8 mouse cellular contexts compared by ENCODE assay signal in genomic region chr5:145230641-145231040, GRCm38 (mm10). TPM values are rescaled to one million over a fixed set of nuclear protein-coding genes. Genes with fewer than 3 reads are reported as not detected.
A peak's percentile ranks its signal among the peaks of the same experiment; 100 is the strongest.
DNase-seq lines count a peak whose midpoint lies in the region; ATAC-seq and TF ChIP-seq lines count a peak whose summit lies in the region.

No protein-coding gene starts in this region.

- peak overlapping the region; percentile 99 for H3K9ac ChIP-seq in lung, embryonic 16.5 days (ENCODE audit: low read length)
- H3K9ac ChIP-seq in limb, embryonic 14.5 days (ENCODE audit: low read depth, low read length, severe bottlenecking), result peak overlapping the region; percentile 94; the same call in 1 of the 2 replicates
- no peak overlapping the region for H3K9ac ChIP-seq in stomach, embryonic 15.5 days

- H3K27ac ChIP-seq in lung, embryonic 16.5 days (ENCODE audit: low read length), result no peak overlapping the region; the same call in 1 of the 2 replicates
- H3K27ac ChIP-seq in hindbrain, embryonic 10.5 days, result peak overlapping the region; percentile 93
- no peak overlapping the region for H3K27ac ChIP-seq in limb, embryonic 14.5 days (replicated peaks; ENCODE audit: low read depth, low read length)
- no peak overlapping the region for H3K27ac ChIP-seq in stomach, embryonic 15.5 days
- no peak overlapping the region for H3K27ac ChIP-seq in cerebellum, adult 2 months (ENCODE audit: insufficient read depth, low read length)

- H3K4me1 ChIP-seq in lung, embryonic 16.5 days (replicated peaks; ENCODE audit: control insufficient read depth, insufficient read depth, low read length), result peaks cover 11% of the 10 kb centered on the region
- H3K4me1 ChIP-seq in hindbrain, embryonic 10.5 days (replicated peaks), result peaks cover 23% of the 10 kb centered on the region
- H3K4me1 ChIP-seq in limb, embryonic 14.5 days (ENCODE audit: control insufficient read depth, insufficient read depth, low read length), result peaks cover 10% of the 10 kb centered on the region
- H3K4me1 ChIP-seq in stomach, embryonic 15.5 days, result peaks cover 4% of the 10 kb centered on the region; the same call in 1 of the 2 replicates
- no peaks in the 10 kb centered on the region; the same call in 1 of the 2 replicates for H3K4me1 ChIP-seq in cerebellum, adult 2 months (ENCODE audit: control insufficient read depth, insufficient read depth, low read length)

- TF ChIP-seq POLR2A in limb, embryonic 14.5 days (IDR thresholded peaks at IDR 0.05; ENCODE audit: borderline replicate concordance, extremely low read depth, insufficient read depth, insufficient read length), result no peak
- no peak for TF ChIP-seq POLR2A in cerebellum, adult 2 months (IDR thresholded peaks at IDR 0.05; ENCODE audit: borderline replicate concordance, insufficient read depth, low read length)

- peak overlapping the region; percentile 82 for H3K4me2 ChIP-seq in lung, embryonic 16.5 days (ENCODE audit: low read depth, low read length)
- peak overlapping the region; percentile 77; the same call in 1 of the 2 replicates for H3K4me2 ChIP-seq in limb, embryonic 14.5 days (replicated peaks; ENCODE audit: low read depth, low read length, severe bottlenecking)
- peak overlapping the region; percentile 79 for H3K4me2 ChIP-seq in stomach, embryonic 15.5 days

- peak overlapping the region; percentile 98; the same call in 1 of the 2 replicates for H3K4me3 ChIP-seq in lung, embryonic 16.5 days (ENCODE audit: low read length)
- H3K4me3 ChIP-seq in hindbrain, embryonic 10.5 days, result peak overlapping the region; percentile 100
- peak overlapping the region; percentile 90 for H3K4me3 ChIP-seq in limb, embryonic 14.5 days (replicated peaks; ENCODE audit: low read length)
- H3K4me3 ChIP-seq in stomach, embryonic 15.5 days (replicated peaks), result no peak overlapping the region
- H3K4me3 ChIP-seq in cerebellum, adult 2 months (replicated peaks; ENCODE audit: insufficient read depth, low read depth, low read length), result no peak overlapping the region

- H3K27me3 ChIP-seq in lung, embryonic 16.5 days (ENCODE audit: control insufficient read depth, insufficient read depth, low read depth, low read length), result no peaks in the 10 kb centered on the region
- H3K27me3 ChIP-seq in hindbrain, embryonic 10.5 days (ENCODE audit: insufficient read depth, poor library complexity, severe bottlenecking), result no peaks in the 10 kb centered on the region
- H3K27me3 ChIP-seq in limb, embryonic 14.5 days (ENCODE audit: control insufficient read depth, insufficient read depth, low read length), result no peaks in the 10 kb centered on the region
- no peaks in the 10 kb centered on the region for H3K27me3 ChIP-seq in stomach, embryonic 15.5 days (replicated peaks)
- no peaks in the 10 kb centered on the region for H3K27me3 ChIP-seq in cerebellum, adult 2 months (ENCODE audit: control insufficient read depth, insufficient read depth, low read length)

- DNase-seq in lung, postnatal 4 days, result no peak
- no peak for DNase-seq in hindbrain, embryonic 10.5 days (ENCODE audit: low spot score)
- DNase-seq in limb, embryonic 14.5 days (ENCODE audit: low spot score), result no peak
- DNase-seq in cerebellum, adult 2 months, result no peak
- no peak for DNase-seq in layer of hippocampus, postnatal 14 days (ENCODE audit: low spot score in 2 of 2)
- no peak for DNase-seq in layer of hippocampus, adult 8-10 months (ENCODE audit: low spot score in 2 of 2)

- TF ChIP-seq CTCF in cerebellum, adult 2 months (IDR thresholded peaks at IDR 0.05; ENCODE audit: borderline replicate concordance, insufficient read depth, low read depth, low read length), result no peak

- H3K9me3 ChIP-seq in lung, embryonic 16.5 days (ENCODE audit: control insufficient read depth, low read length), result no peaks in the 10 kb centered on the region
- H3K9me3 ChIP-seq in hindbrain, embryonic 10.5 days, result no peaks in the 10 kb centered on the region
- H3K9me3 ChIP-seq in limb, embryonic 14.5 days (ENCODE audit: control insufficient read depth, low read length), result no peaks in the 10 kb centered on the region
- H3K9me3 ChIP-seq in stomach, embryonic 15.5 days, result no peaks in the 10 kb centered on the region

- peaks cover 12% of the 10 kb centered on the region for H3K36me3 ChIP-seq in lung, embryonic 16.5 days (ENCODE audit: control insufficient read depth, insufficient read depth, low read length)
- peaks cover 24% of the 10 kb centered on the region for H3K36me3 ChIP-seq in hindbrain, embryonic 10.5 days
- peaks cover 24% of the 10 kb centered on the region for H3K36me3 ChIP-seq in limb, embryonic 14.5 days (ENCODE audit: control insufficient read depth, insufficient read depth, low read length)
- H3K36me3 ChIP-seq in stomach, embryonic 15.5 days, result peaks cover 12% of the 10 kb centered on the region; the same call in 1 of the 2 replicates

- WGBS in lung, embryonic 16.5 days, result 85% methylated on average over 4 of the region's 4 CpGs
- WGBS in hindbrain, embryonic 10.5 days, result 87% methylated on average over 4 of the region's 4 CpGs
- 77% methylated on average over 4 of the region's 4 CpGs for WGBS in limb, embryonic 14.5 days
- 82% methylated on average over 4 of the region's 4 CpGs for WGBS in stomach, embryonic 15.5 days
- 81% methylated on average over 4 of the region's 4 CpGs for WGBS in cerebellum, adult 2 months

- ATAC-seq in lung, embryonic 16.5 days (ENCODE audit: low read depth), result no peak
- no peak for ATAC-seq in limb, embryonic 14.5 days (ENCODE audit: low FRiP score, low read depth)
- ATAC-seq in stomach, embryonic 15.5 days (ENCODE audit: insufficient read depth, low FRiP score, low read depth), result no peak

RNA-seq across cellular contexts. Expression of gene Zfp655, which starts 0.9 kb away (rescaled TPM):
- polyA plus RNA-seq in lung, embryonic 16.5 days (2015; fragmentation: Nextera tagmentation; extraction: Ambion mirVana), result 33.9 and 36.5 TPM in 2 replicates
- 32.0 and 32.7 TPM in 2 replicates for polyA plus RNA-seq in hindbrain, embryonic 10.5 days (2016; fragmentation: Nextera tagmentation; extraction: Ambion mirVana)
- 16.6 and 18.5 TPM in 2 replicates for polyA plus RNA-seq in limb, embryonic 14.5 days (2012; rRNA removed)
- 36.8 and 38.1 TPM in 2 replicates for polyA plus RNA-seq in limb, embryonic 14.5 days (2014; fragmentation: Nextera tagmentation; extraction: Ambion mirVana)
- polyA plus RNA-seq in stomach, embryonic 15.5 days (2015; fragmentation: Nextera tagmentation; extraction: Ambion mirVana), result 28.7 and 31.2 TPM in 2 replicates
- polyA plus RNA-seq in cerebellum, adult 2 months (2012; rRNA removed), result 26.5 and 26.9 TPM in 2 replicates
- total RNA-seq in layer of hippocampus, postnatal 14 days (2021), result 10 to 100 TPM; 25.0 to 25.2 TPM
- 10 to 100 TPM; 29.7 to 30.8 (median 30.4) TPM for total RNA-seq in layer of hippocampus, adult 8-10 months (2022)

RNA-seq across cellular contexts. Expression of gene Zkscan5, which starts 26.3 kb away (rescaled TPM):
- polyA plus RNA-seq in lung, embryonic 16.5 days (2015; fragmentation: Nextera tagmentation; extraction: Ambion mirVana), result 12.0 and 12.4 TPM in 2 replicates
- polyA plus RNA-seq in hindbrain, embryonic 10.5 days (2016; fragmentation: Nextera tagmentation; extraction: Ambion mirVana), result 15.2 and 17.2 TPM in 2 replicates
- 8.5 and 9.2 TPM in 2 replicates for polyA plus RNA-seq in limb, embryonic 14.5 days (2012; rRNA removed)
- polyA plus RNA-seq in limb, embryonic 14.5 days (2014; fragmentation: Nextera tagmentation; extraction: Ambion mirVana), result 14.3 and 15.2 TPM in 2 replicates
- 10.4 and 12.1 TPM in 2 replicates for polyA plus RNA-seq in stomach, embryonic 15.5 days (2015; fragmentation: Nextera tagmentation; extraction: Ambion mirVana)
- 11.0 and 11.2 TPM in 2 replicates for polyA plus RNA-seq in cerebellum, adult 2 months (2012; rRNA removed)
- 10 to 100 TPM; 11.9 to 12.7 TPM for total RNA-seq in layer of hippocampus, postnatal 14 days (2021)
- 10 to 100 TPM; 10.2 to 12.4 (median 10.6) TPM for total RNA-seq in layer of hippocampus, adult 8-10 months (2022)

RNA-seq across cellular contexts. Expression of gene Zkscan14, which starts 29.0 kb away (rescaled TPM):
- 9.4 and 10.9 TPM in 2 replicates for polyA plus RNA-seq in lung, embryonic 16.5 days (2015; fragmentation: Nextera tagmentation; extraction: Ambion mirVana)
- 7.8 and 9.2 TPM in 2 replicates for polyA plus RNA-seq in hindbrain, embryonic 10.5 days (2016; fragmentation: Nextera tagmentation; extraction: Ambion mirVana)
- 3.3 and 4.0 TPM in 2 replicates for polyA plus RNA-seq in limb, embryonic 14.5 days (2012; rRNA removed)
- polyA plus RNA-seq in limb, embryonic 14.5 days (2014; fragmentation: Nextera tagmentation; extraction: Ambion mirVana), result 9.1 and 9.7 TPM in 2 replicates
- 7.4 and 8.0 TPM in 2 replicates for polyA plus RNA-seq in stomach, embryonic 15.5 days (2015; fragmentation: Nextera tagmentation; extraction: Ambion mirVana)
- 9.9 and 10.3 TPM in 2 replicates for polyA plus RNA-seq in cerebellum, adult 2 months (2012; rRNA removed)
- 1 to 10 TPM; 9.0 to 9.8 TPM for total RNA-seq in layer of hippocampus, postnatal 14 days (2021)
- total RNA-seq in layer of hippocampus, adult 8-10 months (2022), result 10 to 100 TPM; 11.9 to 14.0 (median 12.9) TPM

RNA-seq across cellular contexts. Expression of gene Atp5j2, which starts 38.8 kb away (rescaled TPM):
- 672 and 734 TPM in 2 replicates for polyA plus RNA-seq in lung, embryonic 16.5 days (2015; fragmentation: Nextera tagmentation; extraction: Ambion mirVana)
- 542 and 582 TPM in 2 replicates for polyA plus RNA-seq in hindbrain, embryonic 10.5 days (2016; fragmentation: Nextera tagmentation; extraction: Ambion mirVana)
- 187 and 284 TPM in 2 replicates for polyA plus RNA-seq in limb, embryonic 14.5 days (2012; rRNA removed)
- polyA plus RNA-seq in limb, embryonic 14.5 days (2014; fragmentation: Nextera tagmentation; extraction: Ambion mirVana), result 519 and 568 TPM in 2 replicates
- 678 and 770 TPM in 2 replicates for polyA plus RNA-seq in stomach, embryonic 15.5 days (2015; fragmentation: Nextera tagmentation; extraction: Ambion mirVana)
- polyA plus RNA-seq in cerebellum, adult 2 months (2012; rRNA removed), result 438 and 445 TPM in 2 replicates
- total RNA-seq in layer of hippocampus, postnatal 14 days (2021), result 100 to 1,000 TPM; 292 to 295 TPM
- 100 to 1,000 TPM; 217 to 378 (median 300) TPM for total RNA-seq in layer of hippocampus, adult 8-10 months (2022)

RNA-seq across cellular contexts. Expression of gene Zscan25, which starts 49.7 kb away (rescaled TPM):
- polyA plus RNA-seq in lung, embryonic 16.5 days (2015; fragmentation: Nextera tagmentation; extraction: Ambion mirVana), result 0.15 and 0.57 TPM in 2 replicates
- 0.25 and 0.95 TPM in 2 replicates for polyA plus RNA-seq in hindbrain, embryonic 10.5 days (2016; fragmentation: Nextera tagmentation; extraction: Ambion mirVana)
- 18.0 and 18.2 TPM in 2 replicates for polyA plus RNA-seq in limb, embryonic 14.5 days (2012; rRNA removed)
- 0.66 and 0.88 TPM in 2 replicates for polyA plus RNA-seq in limb, embryonic 14.5 days (2014; fragmentation: Nextera tagmentation; extraction: Ambion mirVana)
- 0.68 and 0.85 TPM in 2 replicates for polyA plus RNA-seq in stomach, embryonic 15.5 days (2015; fragmentation: Nextera tagmentation; extraction: Ambion mirVana)
- polyA plus RNA-seq in cerebellum, adult 2 months (2012; rRNA removed), result 17.7 and 20.5 TPM in 2 replicates
- total RNA-seq in layer of hippocampus, postnatal 14 days (2021), result 10 to 100 TPM; 14.8 to 19.6 TPM
- total RNA-seq in layer of hippocampus, adult 8-10 months (2022), result 10 to 100 TPM; 18.2 to 25.7 (median 22.3) TPM

Comparison
In these comparisons a context has a peak if more than half of its experiments do, and no peak if none do; other contexts are left out.
1. H3K4me3 ChIP-seq: peak in lung, embryonic 16.5 days (single experiment), hindbrain, embryonic 10.5 days (single experiment) and limb, embryonic 14.5 days (single experiment); none in stomach, embryonic 15.5 days (single experiment) and cerebellum, adult 2 months (single experiment).
2. Peak in every context shown above with its lines, with median percentiles within 50 percentile points of each other: H3K4me2 ChIP-seq.